Mouse (Mus musculus) hindbrain, postnatal 0 days (tissue): ENCODE data around the gene Lgals1. TPM values are rescaled to one million over a fixed set of nuclear protein-coding genes. Genes with fewer than 3 reads are reported as not detected.
A peak's percentile ranks its signal among the peaks of the same experiment; 100 is the strongest.

Experiments
- ATAC-seq: fragments of 200-750 bp; cut with Nextera tagmentation; 2 replicates; pipeline ENCODE4 v1.8.0; 2017; ENCODE audit warnings: mild to moderate bottlenecking, moderate TSS enrichment, moderate library complexity
- DNase-seq: peaks from one replicate; pipeline ENCODE4 v3.0.0-alpha.2; 2015; ENCODE audit warnings: low spot score
- H3K27ac ChIP-seq: fragments of 300-500 bp; sonication (generic); 2 replicates; pipeline ENCODE4 v1.5.1; 2014; ENCODE audit warnings: mild to moderate bottlenecking
- H3K27me3 ChIP-seq: fragments of 300-500 bp; sonication (generic); 2 replicates; pipeline ENCODE4 v1.6.1; 2014; ENCODE audit warnings: low read length, mixed read lengths; ENCODE audit not compliant: insufficient read depth
- H3K36me3 ChIP-seq: fragments of 300-500 bp; sonication (generic); 2 replicates; pipeline ENCODE4 v1.6.1; 2014; ENCODE audit warnings: low read length, mixed read lengths; ENCODE audit not compliant: insufficient read depth
- H3K4me1 ChIP-seq: fragments of 300-500 bp; sonication (generic); 2 replicates; pipeline ENCODE4 v1.6.1; 2014; ENCODE audit warnings: antibody characterized with exemption, low read length, mixed read lengths; ENCODE audit not compliant: insufficient read depth
- H3K4me2 ChIP-seq: fragments of 300-500 bp; sonication (generic); 2 replicates; pipeline ENCODE4 v1.6.1; 2014; ENCODE audit warnings: low read depth, mild to moderate bottlenecking, low read length, moderate library complexity, mixed read lengths
- H3K4me3 ChIP-seq: fragments of 300-500 bp; sonication (generic); 2 replicates; pipeline ENCODE4 v1.5.1; 2014; ENCODE audit warnings: low read length
- H3K9ac ChIP-seq: fragments of 300-500 bp; sonication (generic); replicated peaks from 2 replicates; pipeline ENCODE4 v1.6.1; 2014; ENCODE audit warnings: mild to moderate bottlenecking, low read length, moderate library complexity, mixed read lengths
- H3K9me3 ChIP-seq: fragments of 300-500 bp; sonication (generic); 2 replicates; pipeline ENCODE4 v1.6.1; 2016; ENCODE audit warnings: low read length, mixed read lengths
- CTCF ChIP-seq: IDR thresholded peaks from 2 replicates; pipeline ENCODE4 v1.5.1; 2016; ENCODE audit warnings: antibody characterized with exemption, control low read depth, low read depth
- WGBS: fragments of 180-500 bp; shearing (Covaris S2); extraction: QIAGEN DNeasy Blood & Tissue Kit; methylation state at CpG from one replicate; pipeline ENCODE4 v1.1.7; 2014; 5-methylcytosine and 5-hydroxymethylcytosine counted together
- polyA plus RNA-seq: library from polyadenylated mRNA; unstranded; fragments of >200 nt; fragmentation: Nextera tagmentation; extraction: Ambion mirVana; gene quantifications from 2 replicates; pipeline ENCODE4 v1.2.1, GENCODE M21; 2015
- total RNA-seq: library from RNA; depleted of rRNA; stranded (reverse); fragments of >200 nt; gene quantifications from 2 replicates; pipeline ENCODE4 v1.2.3, GENCODE M21; 2014

Gene Lgals1
- total and polyA plus RNA-seq, 2 experiments from 2014 or later = 67.6 to 144 TPM

DNA sequence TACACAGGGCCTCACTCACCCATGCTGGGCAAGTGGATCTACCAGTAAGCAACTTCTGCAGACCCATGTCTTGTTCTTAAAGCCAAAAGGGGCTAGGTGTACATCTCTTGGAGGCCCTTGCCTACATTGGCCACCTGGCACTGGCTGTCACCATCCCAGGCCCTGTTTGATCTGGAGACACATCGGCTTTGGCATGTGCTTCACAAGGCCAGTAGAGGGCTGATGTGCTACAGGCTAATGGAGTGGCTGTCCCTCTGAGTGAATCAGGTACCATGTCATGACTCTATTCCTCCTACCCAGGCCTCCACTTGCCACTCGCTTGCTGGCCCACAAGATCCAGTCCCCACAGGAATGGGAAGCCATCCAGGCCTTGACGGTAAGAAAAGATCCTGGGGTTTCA lies 44.7 kb upstream of the Lgals1 start:
- Histone ChIP-seq H3K27me3 (no peaks in the 10 kb centered on the region), H3K4me3 (no peak overlapping the region), H3K9me3 (no peaks in the 10 kb centered on the region), H3K36me3 (peaks cover 37% of the 10 kb centered on the region), H3K27ac (no peak overlapping the region), H3K9ac (no peak overlapping the region), H3K4me2 (no peak overlapping the region), H3K4me1 (no peaks in the 10 kb centered on the region)
- TF ChIP-seq CTCF = no peak; the same call in 1 of the 2 replicates
- ATAC-seq = no peak
- no peak for DNase-seq
- 77% methylated on average over 3 of the region's 3 CpGs for WGBS

DNA sequence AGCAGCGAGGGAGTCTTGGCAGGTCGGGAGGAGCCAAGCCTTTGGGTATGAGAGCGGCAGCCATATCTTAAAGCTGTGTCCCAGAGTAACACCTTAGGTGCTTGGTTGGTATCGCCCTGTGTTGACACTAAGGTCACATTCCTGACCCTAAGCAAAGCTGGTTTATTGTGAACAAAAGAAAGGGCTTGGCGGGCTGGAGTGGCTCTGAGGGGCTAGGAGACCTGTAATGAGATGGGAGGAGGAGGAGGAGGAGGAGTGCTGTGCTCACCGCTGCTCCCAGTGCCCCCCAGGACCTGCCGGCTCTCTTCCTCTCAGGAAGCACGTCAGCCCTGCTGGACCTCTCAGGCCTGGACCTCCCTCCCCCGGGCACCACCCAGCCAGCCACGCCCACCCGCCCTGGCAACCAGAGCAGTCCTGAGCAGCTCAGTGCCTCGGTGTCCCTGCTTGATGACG lies 37.1 kb upstream of the Lgals1 start:
- Histone ChIP-seq H3K27ac (no peak overlapping the region), H3K9ac (0 out of 2 replicates have a peak overlapping the region, but pooled peaks have one; percentile 5), H3K27me3 (no peaks in the 10 kb centered on the region), H3K4me3 (no peak overlapping the region), H3K36me3 (peaks cover 60% of the 10 kb centered on the region), H3K9me3 (no peaks in the 10 kb centered on the region), H3K4me2 (no peak overlapping the region), H3K4me1 (no peaks in the 10 kb centered on the region)
- 0 out of 2 replicates have a peak, but pooled peaks have one; percentile 18 for ATAC-seq
- WGBS = 21% methylated on average over 11 of the region's 13 CpGs
- no peak for DNase-seq
- no peak for TF ChIP-seq CTCF

DNA sequence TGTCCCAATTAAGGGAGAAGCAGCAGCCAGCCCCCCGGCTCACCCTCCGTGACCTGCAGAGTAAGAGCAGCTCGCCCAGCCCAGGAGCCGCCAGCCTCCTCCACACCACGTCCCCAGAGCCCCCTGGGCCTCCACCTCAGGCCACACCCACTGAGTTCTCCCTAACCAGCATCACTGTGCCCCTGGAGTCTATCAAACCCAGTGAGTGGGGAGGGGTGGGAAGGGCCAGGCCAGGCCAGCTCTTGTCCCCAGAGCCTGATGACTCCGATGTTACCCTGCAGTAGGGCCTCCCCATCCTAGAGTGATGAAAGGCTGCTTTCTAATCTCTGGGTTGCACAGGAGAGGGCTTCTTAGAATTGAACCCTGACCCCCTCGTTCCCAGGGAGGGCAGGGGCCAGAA lies 34.1 kb upstream of the Lgals1 start:
- no peak for TF ChIP-seq CTCF
- no peak overlapping the region for H3K4me3 ChIP-seq
- WGBS = 82% methylated on average over 7 of the region's 7 CpGs
- DNase-seq (no peak), ATAC-seq (no peak)
- H3K4me2 ChIP-seq = no peak overlapping the region
- no peaks in the 10 kb centered on the region for H3K27me3 ChIP-seq
- no peaks in the 10 kb centered on the region for H3K4me1 ChIP-seq
- H3K27ac ChIP-seq = no peak overlapping the region
- no peaks in the 10 kb centered on the region for H3K9me3 ChIP-seq
- peaks cover 39% of the 10 kb centered on the region for H3K36me3 ChIP-seq
- no peak overlapping the region for H3K9ac ChIP-seq

DNA sequence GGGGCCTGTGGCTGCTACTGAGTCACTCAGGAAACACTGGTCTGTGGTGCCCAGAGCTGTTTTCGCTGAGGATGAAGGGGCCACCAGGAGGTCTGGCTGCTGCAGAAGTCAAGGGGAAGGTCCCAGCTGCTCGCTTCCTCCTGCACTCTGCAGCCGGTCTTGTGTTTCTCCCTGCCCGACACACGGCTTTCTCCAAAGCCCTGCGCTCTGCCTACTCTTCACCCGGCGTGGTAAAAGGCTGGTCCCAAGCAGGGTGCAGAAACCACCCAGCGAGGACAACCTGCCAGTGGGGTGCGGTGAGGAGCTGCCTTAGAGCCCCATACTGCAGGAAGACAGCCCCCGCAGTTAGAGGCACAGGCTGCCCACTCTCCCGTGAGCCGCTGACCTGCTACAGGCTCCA lies 31.8 kb upstream of the Lgals1 start:
- TF ChIP-seq CTCF = no peak
- ATAC-seq = no peak
- H3K9ac ChIP-seq = no peak overlapping the region

DNA sequence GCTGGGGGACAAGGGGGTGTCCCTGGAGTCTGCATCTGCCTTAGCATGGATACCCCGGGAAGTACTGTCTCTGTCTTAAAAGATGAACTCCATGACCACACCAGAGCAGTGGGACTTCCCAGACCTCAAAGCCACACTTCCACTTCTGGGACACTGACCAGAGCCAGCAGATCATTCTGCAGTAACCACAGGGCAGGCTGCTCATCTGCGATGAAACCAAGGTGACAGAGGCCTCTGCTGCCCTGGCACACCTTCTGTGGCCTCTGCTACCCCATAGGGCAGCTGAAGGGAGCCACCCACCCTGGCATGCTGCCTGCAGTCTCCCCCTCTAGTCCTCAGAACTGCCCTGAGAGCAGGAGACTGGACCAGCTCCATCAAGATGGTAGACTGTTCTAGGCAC lies 30.8 kb upstream of the Lgals1 start:
- DNase-seq (no peak), ATAC-seq (no peak)
- Histone ChIP-seq H3K27me3 (0 out of 2 replicates have a peak, but pooled peaks cover 3% of the 10 kb centered on the region), H3K9me3 (no peaks in the 10 kb centered on the region), H3K36me3 (peaks cover 27% of the 10 kb centered on the region), H3K27ac (no peak overlapping the region), H3K4me3 (no peak overlapping the region), H3K9ac (no peak overlapping the region), H3K4me2 (no peak overlapping the region), H3K4me1 (peaks cover 9% of the 10 kb centered on the region; the same call in 1 of the 2 replicates)
- no peak for TF ChIP-seq CTCF
- 85% methylated on average over 2 of the region's 2 CpGs for WGBS

More for the DNA sequence above, 31.8 kb upstream of the Lgals1 start:
- DNase-seq = no peak
- no peaks in the 10 kb centered on the region for H3K4me1 ChIP-seq
- H3K27ac ChIP-seq = no peak overlapping the region
- peaks cover 27% of the 10 kb centered on the region for H3K36me3 ChIP-seq
- H3K4me3 ChIP-seq = no peak overlapping the region
- no peaks in the 10 kb centered on the region for H3K27me3 ChIP-seq
- no peaks in the 10 kb centered on the region for H3K9me3 ChIP-seq
- WGBS = 73% methylated on average over 13 of the region's 13 CpGs
- no peak overlapping the region for H3K4me2 ChIP-seq

DNA sequence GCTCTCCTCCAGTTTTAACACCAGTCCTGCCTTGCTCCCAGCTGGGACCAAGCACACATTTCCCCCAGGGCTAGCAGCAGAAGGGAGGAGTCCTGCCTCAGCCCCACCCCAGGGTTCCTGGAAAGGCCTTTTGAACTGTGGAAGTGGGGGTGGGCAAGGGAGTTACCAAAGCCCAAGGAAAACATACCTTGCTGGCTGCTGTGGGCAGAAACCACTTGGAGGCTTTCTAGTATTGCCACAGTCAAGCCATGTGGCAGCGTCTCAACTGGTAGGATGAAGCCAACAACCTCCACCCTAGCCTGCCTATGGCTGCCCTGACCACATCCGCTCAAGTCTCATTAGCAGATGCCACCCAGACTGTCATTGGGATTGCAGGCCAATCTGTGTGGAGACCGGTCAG lies 30.4 kb upstream of the Lgals1 start:
- TF ChIP-seq CTCF = no peak
- Histone ChIP-seq H3K9ac (no peak overlapping the region), H3K27ac (no peak overlapping the region), H3K4me2 (no peak overlapping the region), H3K4me1 (peaks cover 10% of the 10 kb centered on the region; the same call in 1 of the 2 replicates), H3K9me3 (no peaks in the 10 kb centered on the region), H3K4me3 (no peak overlapping the region), H3K36me3 (peaks cover 23% of the 10 kb centered on the region), H3K27me3 (0 out of 2 replicates have a peak, but pooled peaks cover 3% of the 10 kb centered on the region)
- 86% methylated on average over 3 of the region's 3 CpGs for WGBS
- ATAC-seq (no peak), DNase-seq (no peak)

DNA sequence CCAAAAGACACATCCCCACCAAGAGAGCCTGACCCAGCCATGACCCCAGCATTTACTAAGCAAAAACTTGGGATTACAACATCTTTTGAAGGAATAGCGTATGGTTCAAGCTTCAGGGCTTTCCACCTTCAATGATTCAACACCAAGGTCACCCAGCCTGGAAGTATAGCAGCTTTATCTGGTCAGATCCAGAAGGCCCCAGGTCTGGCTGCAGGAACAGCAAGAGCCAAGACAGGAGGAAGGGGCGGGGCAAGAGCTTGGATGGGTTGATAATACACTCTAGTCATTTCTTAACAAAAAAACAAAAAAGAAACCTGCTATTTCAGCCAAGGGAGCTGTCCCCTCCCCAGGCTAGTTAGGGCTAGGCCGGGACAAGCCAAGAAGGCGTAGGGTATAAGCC lies 29.0 kb upstream of the Lgals1 start:
- peaks cover 10% of the 10 kb centered on the region; the same call in 1 of the 2 replicates for H3K36me3 ChIP-seq
- ATAC-seq (no peak), DNase-seq (no peak)
- H3K4me3 ChIP-seq = no peak overlapping the region
- H3K4me2 ChIP-seq = no peak overlapping the region
- WGBS = 93% methylated on average over 4 of the region's 4 CpGs
- no peaks in the 10 kb centered on the region for H3K9me3 ChIP-seq
- peaks cover 10% of the 10 kb centered on the region; the same call in 1 of the 2 replicates for H3K4me1 ChIP-seq
- no peak for TF ChIP-seq CTCF
- H3K27ac ChIP-seq = no peak overlapping the region
- H3K9ac ChIP-seq = no peak overlapping the region
- H3K27me3 ChIP-seq = 0 out of 2 replicates have a peak, but pooled peaks cover 3% of the 10 kb centered on the region
